ENCODE assay signal across 12 mouse cellular contexts in genomic region chr2:71031973-71032794, GRCm38 (mm10). TPM values are rescaled to one million over a fixed set of nuclear protein-coding genes. Genes with fewer than 3 reads are reported as not detected.
DNase-seq lines count a peak whose midpoint lies in the region; ATAC-seq lines count a peak whose summit lies in the region.
"Had no signal": no experiment of that assay in that cellular context is flagged by ENCODE, and none has a peak within 500 bp of the region (broad histone marks: within the 10 kb centered on the region; RNA-seq: fewer than 3 reads in every experiment).

No protein-coding gene starts in this region.

- H3K9ac ChIP-seq in midbrain, embryonic 13.5 days (replicated peaks), result no peak overlapping the region
- H3K9ac ChIP-seq in neural tube, embryonic 15.5 days (replicated peaks), result no peak overlapping the region
- H3K9ac ChIP-seq: heart, embryonic 12.5 days had no signal

- peak; percentile 72; the same call in 1 of the 2 replicates for ATAC-seq in midbrain, embryonic 13.5 days
- peak; percentile 90 to 95 for ATAC-seq in hematopoietic stem cell, adult 5-6 weeks (replicated peaks in 1 of 2; ENCODE audit: insufficient read depth in 1 of 2, low FRiP score in 2 of 2, low TSS enrichment in 1 of 2, low read depth in 1 of 2, poor library complexity in 2 of 2, severe bottlenecking in 2 of 2)
- ATAC-seq in neural tube, embryonic 15.5 days (ENCODE audit: low FRiP score), result peak; percentile 75; the same call in 1 of the 2 replicates

- no peak overlapping the region for H3K4me3 ChIP-seq in midbrain, embryonic 13.5 days (replicated peaks)
- H3K4me3 ChIP-seq in midbrain, embryonic 10.5 days, result no peak overlapping the region
- no peak overlapping the region for H3K4me3 ChIP-seq in neural tube, embryonic 15.5 days (replicated peaks)
- H3K4me3 ChIP-seq: erythroblast, embryonic 14.5 days; heart, embryonic 12.5 days had no signal

- peaks cover 40% of the 10 kb centered on the region for H3K4me1 ChIP-seq in midbrain, embryonic 13.5 days (replicated peaks)
- peaks cover 15% of the 10 kb centered on the region for H3K4me1 ChIP-seq in midbrain, embryonic 10.5 days
- peaks cover 32% of the 10 kb centered on the region for H3K4me1 ChIP-seq in neural tube, embryonic 15.5 days

- H3K9me3 ChIP-seq in midbrain, embryonic 13.5 days, result no peaks in the 10 kb centered on the region
- H3K9me3 ChIP-seq in midbrain, embryonic 10.5 days (replicated peaks), result no peaks in the 10 kb centered on the region
- H3K9me3 ChIP-seq in neural tube, embryonic 15.5 days (replicated peaks), result no peaks in the 10 kb centered on the region
- H3K9me3 ChIP-seq: heart, embryonic 12.5 days had no signal

- WGBS in midbrain, embryonic 13.5 days, result 58% methylated on average over 18 of the region's 18 CpGs
- 91% methylated on average over 18 of the region's 18 CpGs for WGBS in midbrain, embryonic 10.5 days
- 58% methylated on average over 18 of the region's 18 CpGs for WGBS in neural tube, embryonic 15.5 days

- peak overlapping the region; percentile 59 for H3K27ac ChIP-seq in midbrain, embryonic 13.5 days
- no peak overlapping the region for H3K27ac ChIP-seq in midbrain, embryonic 10.5 days (replicated peaks)
- H3K27ac ChIP-seq in neural tube, embryonic 15.5 days (replicated peaks), result peak overlapping the region; percentile 29
- H3K27ac ChIP-seq: kidney, postnatal 0 days had no signal

- no peaks in the 10 kb centered on the region for H3K27me3 ChIP-seq in midbrain, embryonic 13.5 days
- no peaks in the 10 kb centered on the region for H3K27me3 ChIP-seq in midbrain, embryonic 10.5 days (ENCODE audit: low read depth, poor library complexity, severe bottlenecking)
- no peaks in the 10 kb centered on the region for H3K27me3 ChIP-seq in neural tube, embryonic 15.5 days (replicated peaks)
- H3K27me3 ChIP-seq: heart, embryonic 12.5 days had no signal

- no peak for DNase-seq in midbrain, embryonic 10.5 days (ENCODE audit: low spot score)
- peak; percentile 35 for DNase-seq in MEL-GATA-1-ER (ENCODE audit: extremely low read depth, low read depth)
- DNase-seq in urinary bladder, postnatal 25 days (ENCODE audit: low spot score), result no peak
- no peak for DNase-seq in adrenal gland, postnatal 10 days
- DNase-seq in layer of hippocampus, postnatal 10 days (ENCODE audit: low spot score in 2 of 2), result no peak
- DNase-seq: liver had no signal

- H3K36me3 ChIP-seq in midbrain, embryonic 13.5 days, result no peaks in the 10 kb centered on the region
- no peaks in the 10 kb centered on the region for H3K36me3 ChIP-seq in midbrain, embryonic 10.5 days
- no peaks in the 10 kb centered on the region for H3K36me3 ChIP-seq in neural tube, embryonic 15.5 days
- H3K36me3 ChIP-seq: heart, embryonic 12.5 days had no signal

- peak overlapping the region; percentile 17; the same call in 1 of the 2 replicates for H3K4me2 ChIP-seq in midbrain, embryonic 13.5 days (replicated peaks)
- peak overlapping the region; percentile 21; the same call in 1 of the 2 replicates for H3K4me2 ChIP-seq in neural tube, embryonic 15.5 days
- H3K4me2 ChIP-seq: heart, embryonic 12.5 days had no signal

RNA-seq across cellular contexts. Expression of gene Dcaf17, which starts 22.9 kb away (rescaled TPM):
- polyA plus RNA-seq in midbrain, embryonic 13.5 days (2015; fragmentation: Nextera tagmentation; extraction: Ambion mirVana), result 36.5 and 38.6 TPM in 2 replicates
- 43.3 and 46.2 TPM in 2 replicates for polyA plus RNA-seq in midbrain, embryonic 10.5 days (2016; fragmentation: Nextera tagmentation; extraction: Ambion mirVana)
- 16.7 and 17.2 TPM in 2 replicates for total RNA-seq in hematopoietic stem cell, adult 5-6 weeks (2017)
- 31.0 and 33.3 TPM in 2 replicates for polyA plus RNA-seq in neural tube, embryonic 15.5 days (2015; fragmentation: Nextera tagmentation; extraction: Ambion mirVana)
- total RNA-seq in adrenal gland, postnatal 10 days (2021), result 10 to 100 TPM; 11.3 to 16.6 TPM
- total RNA-seq in layer of hippocampus, postnatal 10 days (2021), result 10 to 100 TPM; 15.1 to 15.2 TPM

RNA-seq across cellular contexts. Expression of gene Mettl8, which starts 23.2 kb away (rescaled TPM):
- polyA plus RNA-seq in midbrain, embryonic 13.5 days (2015; fragmentation: Nextera tagmentation; extraction: Ambion mirVana), result 13.4 and 15.8 TPM in 2 replicates
- 20.6 and 21.6 TPM in 2 replicates for polyA plus RNA-seq in midbrain, embryonic 10.5 days (2016; fragmentation: Nextera tagmentation; extraction: Ambion mirVana)
- 14.1 and 20.8 TPM in 2 replicates for total RNA-seq in hematopoietic stem cell, adult 5-6 weeks (2017)
- 12.9 and 16.0 TPM in 2 replicates for polyA plus RNA-seq in neural tube, embryonic 15.5 days (2015; fragmentation: Nextera tagmentation; extraction: Ambion mirVana)
- total RNA-seq in adrenal gland, postnatal 10 days (2021), result 10 to 100 TPM; 10.8 to 16.4 TPM
- 10 to 100 TPM; 14.3 to 15.0 TPM for total RNA-seq in layer of hippocampus, postnatal 10 days (2021)
